In genomic region chr4:12592973-12593372, GRCm38 (mm10) we compare ENCODE assay signal across 29 mouse cellular contexts.
DNase-seq lines count a peak whose midpoint lies in the region; ATAC-seq and TF ChIP-seq lines count a peak whose summit lies in the region.
"Had no signal": no experiment of that assay in that cellular context is flagged by ENCODE, and none has a peak within 500 bp of the region (broad histone marks: within the 10 kb centered on the region; RNA-seq: fewer than 3 reads in every experiment).

No protein-coding gene starts in this region.

- no peak for ATAC-seq in kidney, postnatal 0 days (replicated peaks; ENCODE audit: low FRiP score, low read depth)
- no peak for ATAC-seq in kidney, embryonic 14.5 days (ENCODE audit: low FRiP score, low TSS enrichment)
- ATAC-seq in midbrain, postnatal 0 days (ENCODE audit: low FRiP score), result no peak
- ATAC-seq in midbrain, embryonic 14.5 days (ENCODE audit: low FRiP score, low TSS enrichment), result no peak
- no peak for ATAC-seq in cerebellum, adult (ENCODE audit: insufficient number of reproducible peaks, low FRiP score, low TSS enrichment)
- ATAC-seq: forebrain, embryonic 13.5 days; forebrain, embryonic 16.5 days; hindbrain, postnatal 0 days; inflammation-experienced regulatory T-cells, adult 6 months; intestine, embryonic 16.5 days; Patski had no signal

- no peak overlapping the region for H3K9ac ChIP-seq in kidney, postnatal 0 days (ENCODE audit: low read depth, low read length)
- no peak overlapping the region for H3K9ac ChIP-seq in kidney, embryonic 14.5 days (ENCODE audit: low read depth, low read length)
- no peak overlapping the region for H3K9ac ChIP-seq in midbrain, postnatal 0 days (replicated peaks; ENCODE audit: low read length, poor library complexity, severe bottlenecking)
- no peak overlapping the region for H3K9ac ChIP-seq in midbrain, embryonic 14.5 days (replicated peaks; ENCODE audit: low read length)
- H3K9ac ChIP-seq: embryonic facial prominence, embryonic 12.5 days; forebrain, embryonic 13.5 days; hindbrain, embryonic 14.5 days had no signal

- WGBS in kidney, postnatal 0 days, result 30% methylated on average over 3 of the region's 3 CpGs
- 24% methylated on average over 3 of the region's 3 CpGs for WGBS in kidney, embryonic 14.5 days
- 53% methylated on average over 3 of the region's 3 CpGs for WGBS in midbrain, postnatal 0 days
- WGBS in midbrain, embryonic 14.5 days, result 67% methylated on average over 3 of the region's 3 CpGs

- no peak for TF ChIP-seq CTCF in kidney, postnatal 0 days (IDR thresholded peaks at IDR 0.05; ENCODE audit: low read depth)
- TF ChIP-seq CTCF in midbrain, postnatal 0 days (IDR thresholded peaks at IDR 0.05), result peak; percentile 8; the same call in 1 of the 2 replicates

- H3K36me3 ChIP-seq in kidney, postnatal 0 days (ENCODE audit: insufficient read depth, low read length), result no peaks in the 10 kb centered on the region
- H3K36me3 ChIP-seq in kidney, embryonic 14.5 days (ENCODE audit: control insufficient read depth, insufficient read depth, low read length), result no peaks in the 10 kb centered on the region
- no peaks in the 10 kb centered on the region for H3K36me3 ChIP-seq in midbrain, postnatal 0 days (ENCODE audit: insufficient read depth, low read length)
- H3K36me3 ChIP-seq in midbrain, embryonic 14.5 days (ENCODE audit: control insufficient read depth, insufficient read depth, low read length), result no peaks in the 10 kb centered on the region
- H3K36me3 ChIP-seq: embryonic facial prominence, embryonic 12.5 days; G1E had no signal

- no peak overlapping the region for H3K4me3 ChIP-seq in kidney, postnatal 0 days (replicated peaks; ENCODE audit: low read depth, low read length)
- no peak overlapping the region for H3K4me3 ChIP-seq in kidney, embryonic 14.5 days (ENCODE audit: low read length)
- no peak overlapping the region for H3K4me3 ChIP-seq in midbrain, postnatal 0 days (ENCODE audit: low read depth, low read length)
- H3K4me3 ChIP-seq in midbrain, embryonic 14.5 days (replicated peaks; ENCODE audit: low read depth, low read length), result no peak overlapping the region
- H3K4me3 ChIP-seq: embryonic facial prominence, embryonic 12.5 days; erythroblast, embryonic 14.5 days; forebrain, embryonic 13.5 days; gastrocnemius, adult 2 months had no signal

- no peaks in the 10 kb centered on the region for H3K9me3 ChIP-seq in kidney, postnatal 0 days (replicated peaks; ENCODE audit: low read length)
- no peaks in the 10 kb centered on the region for H3K9me3 ChIP-seq in kidney, embryonic 14.5 days (ENCODE audit: control insufficient read depth, low read length)
- no peaks in the 10 kb centered on the region for H3K9me3 ChIP-seq in midbrain, postnatal 0 days (ENCODE audit: low read length)
- no peaks in the 10 kb centered on the region for H3K9me3 ChIP-seq in midbrain, embryonic 14.5 days (ENCODE audit: control insufficient read depth, low read length)
- H3K9me3 ChIP-seq: embryonic facial prominence, embryonic 12.5 days; forebrain, embryonic 13.5 days; G1E had no signal

- no peaks in the 10 kb centered on the region for H3K4me1 ChIP-seq in kidney, postnatal 0 days (replicated peaks; ENCODE audit: insufficient read depth, low read length)
- no peaks in the 10 kb centered on the region for H3K4me1 ChIP-seq in kidney, embryonic 14.5 days (ENCODE audit: control insufficient read depth, insufficient read depth, low read length)
- H3K4me1 ChIP-seq in midbrain, postnatal 0 days (ENCODE audit: insufficient read depth, low read length), result no peaks in the 10 kb centered on the region
- H3K4me1 ChIP-seq in midbrain, embryonic 14.5 days (ENCODE audit: control insufficient read depth, insufficient read depth, low read length), result no peaks in the 10 kb centered on the region
- H3K4me1 ChIP-seq: forebrain, embryonic 13.5 days had no signal

- H3K27me3 ChIP-seq in kidney, postnatal 0 days (ENCODE audit: insufficient read depth, low read length), result no peaks in the 10 kb centered on the region
- H3K27me3 ChIP-seq in kidney, embryonic 14.5 days (ENCODE audit: control insufficient read depth, insufficient read depth, low read length), result no peaks in the 10 kb centered on the region
- H3K27me3 ChIP-seq in midbrain, postnatal 0 days (ENCODE audit: insufficient read depth, low read length), result no peaks in the 10 kb centered on the region
- H3K27me3 ChIP-seq in midbrain, embryonic 14.5 days (ENCODE audit: control insufficient read depth, insufficient read depth, low read length), result no peaks in the 10 kb centered on the region
- H3K27me3 ChIP-seq: embryonic facial prominence, embryonic 12.5 days; forebrain, embryonic 13.5 days; Patski had no signal

- no peak overlapping the region for H3K27ac ChIP-seq in kidney, postnatal 0 days
- H3K27ac ChIP-seq in kidney, embryonic 14.5 days (ENCODE audit: low read depth, low read length), result no peak overlapping the region
- no peak overlapping the region for H3K27ac ChIP-seq in midbrain, postnatal 0 days (ENCODE audit: low read depth, low read length)
- no peak overlapping the region for H3K27ac ChIP-seq in midbrain, embryonic 14.5 days (replicated peaks; ENCODE audit: low read depth, low read length)
- H3K27ac ChIP-seq: embryonic facial prominence, embryonic 12.5 days; forebrain, embryonic 13.5 days; gastrocnemius, adult 2 months; hindbrain, embryonic 14.5 days; hindbrain, postnatal 0 days had no signal

- DNase-seq in embryo, embryonic 10 days (ENCODE audit: low spot score), result peak; percentile 9
- DNase-seq in embryo, embryonic 9.5 days (ENCODE audit: extremely low spot score), result no peak
- peak; percentile 14 for DNase-seq in kidney, postnatal 0 days (ENCODE audit: low spot score)
- no peak for DNase-seq in midbrain, postnatal 0 days (ENCODE audit: low spot score)
- no peak for DNase-seq in midbrain, embryonic 14.5 days
- DNase-seq in forelimb bud, embryonic 11.5 days (ENCODE audit: low read depth, low spot score), result peak; percentile 32
- DNase-seq: adrenal gland, postnatal 10 days; adrenal gland, postnatal 36 days; cerebellum, adult 11 months; cerebellum, adult 2 months; cerebellum, adult 9-11 months; cerebellum, postnatal 25 days; gastrocnemius, adult 2 months; gastrocnemius, postnatal 14 days; heart, adult 11 months; heart, postnatal 36 days had no signal

- no peak overlapping the region for H3K4me2 ChIP-seq in kidney, postnatal 0 days (ENCODE audit: low read length)
- H3K4me2 ChIP-seq in kidney, embryonic 14.5 days (replicated peaks; ENCODE audit: low read depth, low read length), result no peak overlapping the region
- H3K4me2 ChIP-seq in midbrain, postnatal 0 days (ENCODE audit: low read depth, low read length, poor library complexity, severe bottlenecking), result no peak overlapping the region
- H3K4me2 ChIP-seq in midbrain, embryonic 14.5 days (ENCODE audit: low read length), result no peak overlapping the region
- H3K4me2 ChIP-seq: embryonic facial prominence, embryonic 12.5 days; forebrain, embryonic 13.5 days; heart, embryonic 11.5 days; hindbrain, embryonic 14.5 days had no signal

Comparison
In these comparisons a context has a peak if more than half of its experiments do, and no peak if none do; other contexts are left out.
1. DNase-seq: peak in embryo, embryonic 10 days (single experiment), kidney, postnatal 0 days (single experiment) and forelimb bud, embryonic 11.5 days (single experiment); none in embryo, embryonic 9.5 days (single experiment), midbrain, postnatal 0 days (single experiment) and midbrain, embryonic 14.5 days (single experiment).